Mouse (Mus musculus) lung, postnatal 0 days (tissue): ENCODE measurements around the gene Sorbs2. TPM values are rescaled to one million over a fixed set of nuclear protein-coding genes. Genes with fewer than 3 reads are reported as not detected.
A peak's percentile ranks its signal among the peaks of the same experiment; 100 is the strongest.

Source experiments
- ATAC-seq: fragments of 200-750 bp; cut with Nextera tagmentation; 2 replicates; pipeline ENCODE4 v1.8.0; 2017; ENCODE audit warnings: moderate library complexity
- DNase-seq: peaks from one replicate; pipeline ENCODE4 v3.0.0-alpha.2; 2016; ENCODE audit warnings: low spot score
- H3K27ac ChIP-seq: fragments of 300-500 bp; sonication (generic); 2 replicates; pipeline ENCODE4 v1.5.1; 2014; ENCODE audit warnings: antibody characterized with exemption, mild to moderate bottlenecking, low read length, mixed read lengths
- H3K27me3 ChIP-seq: fragments of 300-500 bp; sonication (generic); replicated peaks from 2 replicates; pipeline ENCODE4 v1.6.1; 2014; ENCODE audit warnings: low read length, mixed read lengths; ENCODE audit not compliant: insufficient read depth
- H3K36me3 ChIP-seq: fragments of 300-500 bp; sonication (generic); 2 replicates; pipeline ENCODE4 v1.6.1; 2014; ENCODE audit warnings: low read length, mixed read lengths; ENCODE audit not compliant: insufficient read depth
- H3K4me1 ChIP-seq: fragments of 300-500 bp; sonication (generic); 2 replicates; pipeline ENCODE4 v1.6.1; 2014; ENCODE audit warnings: antibody characterized with exemption, low read depth, low read length, mixed read lengths; ENCODE audit not compliant: insufficient read depth
- H3K4me2 ChIP-seq: fragments of 300-500 bp; sonication (generic); replicated peaks from 2 replicates; pipeline ENCODE4 v1.6.1; 2014; ENCODE audit warnings: low read depth, mild to moderate bottlenecking, low read length, moderate library complexity, mixed read lengths
- H3K4me3 ChIP-seq: fragments of 300-500 bp; sonication (generic); 2 replicates; pipeline ENCODE4 v1.5.1; 2014; ENCODE audit warnings: low read depth, low read length
- H3K9ac ChIP-seq: fragments of 300-500 bp; sonication (generic); replicated peaks from 2 replicates; pipeline ENCODE4 v1.6.1; 2014; ENCODE audit warnings: low read depth, mild to moderate bottlenecking
- H3K9me3 ChIP-seq: fragments of 300-500 bp; sonication (generic); 2 replicates; pipeline ENCODE4 v1.6.1; 2016; ENCODE audit warnings: low read length, mixed read lengths
- CTCF ChIP-seq: IDR thresholded peaks from 2 replicates; pipeline ENCODE4 v1.5.1; 2016; ENCODE audit warnings: antibody characterized with exemption, mild to moderate bottlenecking
- EP300 ChIP-seq: IDR thresholded peaks from 2 replicates; pipeline ENCODE4 v1.6.1; 2016; ENCODE audit warnings: antibody characterized with exemption, mild to moderate bottlenecking, control low read depth
- WGBS: fragments of 180-500 bp; shearing (Covaris S2); extraction: QIAGEN DNeasy Blood & Tissue Kit; methylation state at CpG from one replicate; pipeline ENCODE4 v1.1.7; 2014; 5-methylcytosine and 5-hydroxymethylcytosine counted together
- polyA plus RNA-seq: library from polyadenylated mRNA; unstranded; fragments of >200 nt; fragmentation: Nextera tagmentation; extraction: Ambion mirVana; gene quantifications from 2 replicates; pipeline ENCODE4 v1.2.1, GENCODE M21; 2015

The Sorbs2 gene
- polyA plus RNA-seq, 1 experiment from 2014 or later = 7.0 TPM

GRCm38 (mm10) chr8:45755972-45756371, 248.4 kb downstream of the Sorbs2 start:
- no peak overlapping the region for H3K4me3 ChIP-seq
- H3K27ac ChIP-seq = no peak overlapping the region
- DNase-seq (no peak), ATAC-seq (no peak)
- H3K4me1 ChIP-seq = no peaks in the 10 kb centered on the region
- TF ChIP-seq EP300 (no peak), CTCF (no peak)
- H3K9me3 ChIP-seq = no peaks in the 10 kb centered on the region
- 72% methylated on average over 7 of the region's 7 CpGs for WGBS
- H3K27me3 ChIP-seq = no peaks in the 10 kb centered on the region
- no peak overlapping the region for H3K9ac ChIP-seq
- H3K36me3 ChIP-seq = no peaks in the 10 kb centered on the region
- H3K4me2 ChIP-seq = no peak overlapping the region

- 62% methylated on average over 9 of the region's 9 CpGs for WGBS
Measured at GRCm38 (mm10) chr8:45760622-45761021, 253.0 kb downstream of the Sorbs2 start.

GRCm38 (mm10) chr8:45761053-45761452, 253.5 kb downstream of the Sorbs2 start:
- WGBS = 38% methylated on average over 1 of the region's 1 CpGs
- DNase-seq = peak; percentile 8
- no peak for TF ChIP-seq EP300
- TF ChIP-seq CTCF = no peak
- Histone ChIP-seq H3K4me2 (no peak overlapping the region), H3K9me3 (no peaks in the 10 kb centered on the region), H3K27ac (no peak overlapping the region), H3K9ac (no peak overlapping the region), H3K27me3 (no peaks in the 10 kb centered on the region), H3K36me3 (no peaks in the 10 kb centered on the region), H3K4me3 (no peak overlapping the region), H3K4me1 (no peaks in the 10 kb centered on the region)
- no peak for ATAC-seq

More at GRCm38 (mm10) chr8:45760622-45761021, 253.0 kb downstream of the Sorbs2 start:
- Histone ChIP-seq H3K27ac (no peak overlapping the region), H3K9ac (no peak overlapping the region), H3K9me3 (no peaks in the 10 kb centered on the region), H3K27me3 (no peaks in the 10 kb centered on the region), H3K4me2 (no peak overlapping the region), H3K4me3 (no peak overlapping the region), H3K36me3 (no peaks in the 10 kb centered on the region), H3K4me1 (no peaks in the 10 kb centered on the region)
- DNase-seq (no peak), ATAC-seq (no peak)
- TF ChIP-seq EP300 = no peak
- no peak for TF ChIP-seq CTCF

- 81% methylated on average over 15 of the region's 15 CpGs for WGBS
- H3K4me2 ChIP-seq = no peak overlapping the region
- TF ChIP-seq CTCF (no peak), EP300 (no peak)
Measured at GRCm38 (mm10) chr8:45762982-45763689, 255.5 kb downstream of the Sorbs2 start.

GRCm38 (mm10) chr8:45763690-45764342, 256.2 kb downstream of the Sorbs2 start:
- Histone ChIP-seq H3K27ac (no peak overlapping the region), H3K27me3 (no peaks in the 10 kb centered on the region), H3K36me3 (no peaks in the 10 kb centered on the region), H3K4me1 (no peaks in the 10 kb centered on the region), H3K4me2 (no peak overlapping the region), H3K4me3 (no peak overlapping the region), H3K9ac (no peak overlapping the region), H3K9me3 (no peaks in the 10 kb centered on the region)
- no peak for TF ChIP-seq EP300
- no peak for TF ChIP-seq CTCF
- ATAC-seq (no peak), DNase-seq (peak; percentile 14)
- 37% methylated on average over 11 of the region's 11 CpGs for WGBS

More at GRCm38 (mm10) chr8:45762982-45763689, 255.5 kb downstream of the Sorbs2 start:
- Histone ChIP-seq H3K4me3 (no peak overlapping the region), H3K27ac (no peak overlapping the region), H3K4me1 (no peaks in the 10 kb centered on the region), H3K27me3 (no peaks in the 10 kb centered on the region), H3K9ac (no peak overlapping the region), H3K9me3 (no peaks in the 10 kb centered on the region), H3K36me3 (no peaks in the 10 kb centered on the region)
- no peak for ATAC-seq
- no peak for DNase-seq

- WGBS = 74% methylated on average over 11 of the region's 11 CpGs
- DNase-seq = no peak
Measured at GRCm38 (mm10) chr8:45766138-45766537, 258.6 kb downstream of the Sorbs2 start.

More at GRCm38 (mm10) chr8:45766138-45766537, 258.6 kb downstream of the Sorbs2 start:
- Histone ChIP-seq H3K27ac (no peak overlapping the region), H3K9ac (no peak overlapping the region), H3K4me1 (no peaks in the 10 kb centered on the region), H3K4me2 (no peak overlapping the region), H3K9me3 (no peaks in the 10 kb centered on the region), H3K4me3 (no peak overlapping the region), H3K36me3 (no peaks in the 10 kb centered on the region), H3K27me3 (no peaks in the 10 kb centered on the region)
- no peak for ATAC-seq
- TF ChIP-seq CTCF (no peak), EP300 (no peak)
